18 mouse cellular contexts compared by ENCODE assay signal in genomic region chr4:45525541-45525940, GRCm38 (mm10). TPM values are rescaled to one million over a fixed set of nuclear protein-coding genes. Genes with fewer than 3 reads are reported as not detected.
DNase-seq lines count a peak whose midpoint lies in the region; ATAC-seq and TF ChIP-seq lines count a peak whose summit lies in the region.
"Had no signal": no experiment of that assay in that cellular context is flagged by ENCODE, and none has a peak within 500 bp of the region (broad histone marks: within the 10 kb centered on the region; RNA-seq: fewer than 3 reads in every experiment).

No protein-coding gene starts in this region.

- ATAC-seq in kidney, embryonic 16.5 days (ENCODE audit: low FRiP score, low TSS enrichment), result no peak
- ATAC-seq in liver, embryonic 13.5 days (ENCODE audit: low read depth), result no peak
- ATAC-seq: CD4-positive, CD25-positive, alpha-beta regulatory T cell, adult 4 months; midbrain, embryonic 13.5 days had no signal

- no peak for TF ChIP-seq CTCF in heart, adult 2 months (IDR thresholded peaks at IDR 0.05)

- H3K4me3 ChIP-seq in heart, adult 2 months, result no peak overlapping the region
- no peak overlapping the region for H3K4me3 ChIP-seq in kidney, embryonic 16.5 days (ENCODE audit: low read length)
- H3K4me3 ChIP-seq in liver, embryonic 13.5 days (replicated peaks), result no peak overlapping the region
- H3K4me3 ChIP-seq: heart, embryonic 13.5 days; midbrain, embryonic 13.5 days had no signal

- peaks cover 29% of the 10 kb centered on the region for H3K4me1 ChIP-seq in heart, adult 2 months (ENCODE audit: control insufficient read depth, insufficient read depth, low read length)
- H3K4me1 ChIP-seq in kidney, embryonic 16.5 days (ENCODE audit: insufficient read depth, low read length), result peaks cover 52% of the 10 kb centered on the region
- peaks cover 93% of the 10 kb centered on the region for H3K4me1 ChIP-seq in liver, embryonic 13.5 days (replicated peaks)

- no peak overlapping the region for H3K9ac ChIP-seq in heart, adult 2 months (ENCODE audit: low read depth, low read length)
- H3K9ac ChIP-seq in kidney, embryonic 16.5 days (replicated peaks; ENCODE audit: low read length), result no peak overlapping the region
- 0 out of 2 replicates have a peak overlapping the region, but pooled peaks have one; percentile 7 for H3K9ac ChIP-seq in liver, embryonic 13.5 days
- H3K9ac ChIP-seq: lung, embryonic 14.5 days; midbrain, embryonic 13.5 days had no signal

- peak; percentile 66 for DNase-seq in heart, adult 11 months
- DNase-seq in heart, adult 2 months, result no peak
- DNase-seq in kidney, adult 18-20 months, result peak; percentile 9
- DNase-seq in liver, embryonic 13.5 days, result no peak
- DNase-seq in liver, result no peak
- DNase-seq in kidney, postnatal 25 days, result peak; percentile 62 to 64
- no peak for DNase-seq in yolk sac, embryonic 10.5 days (ENCODE audit: low spot score)
- DNase-seq: adrenal gland, postnatal 36 days; cerebellum, adult 9-10 months; gastrocnemius, postnatal 10 days; layer of hippocampus, postnatal 36 days; lung, embryonic 14.5 days had no signal

- TF ChIP-seq EP300 in heart, adult 2 months (IDR thresholded peaks at IDR 0.05; ENCODE audit: insufficient read depth, low read depth, low read length), result no peak

- 82% methylated on average over 3 of the region's 3 CpGs for whole genome bisulfite sequencing in heart, adult 2 months
- 87% methylated on average over 3 of the region's 3 CpGs for WGBS in kidney, embryonic 16.5 days
- WGBS in liver, embryonic 13.5 days (ENCODE audit: insufficient replicate concordance), result 85% methylated on average over 3 of the region's 3 CpGs

- peaks cover 2% of the 10 kb centered on the region for H3K36me3 ChIP-seq in heart, adult 2 months (ENCODE audit: control insufficient read depth, insufficient read depth, low read length)
- peaks cover 7% of the 10 kb centered on the region for H3K36me3 ChIP-seq in kidney, embryonic 16.5 days (ENCODE audit: insufficient read depth, low read length)
- peaks cover 35% of the 10 kb centered on the region for H3K36me3 ChIP-seq in liver, embryonic 13.5 days
- H3K36me3 ChIP-seq: midbrain, embryonic 13.5 days had no signal

- TF ChIP-seq POLR2A in heart, adult 2 months (IDR thresholded peaks at IDR 0.05; ENCODE audit: insufficient read depth, low read depth, low read length), result no peak

- H3K27me3 ChIP-seq in heart, adult 2 months (ENCODE audit: control insufficient read depth, insufficient read depth, low read length), result no peaks in the 10 kb centered on the region
- H3K27me3 ChIP-seq in kidney, embryonic 16.5 days (ENCODE audit: insufficient read depth, low read length), result no peaks in the 10 kb centered on the region
- H3K27me3 ChIP-seq in liver, embryonic 13.5 days, result peaks cover 5% of the 10 kb centered on the region
- H3K27me3 ChIP-seq: heart, embryonic 13.5 days had no signal

- intact Hi-C loops in heart, adult 2 months (cut with DNase I), result loop anchor here (5.0 kb wide), 1 partner anchor 33 kb away; no protein-coding TSS in a partner anchor

- no peak overlapping the region for H3K4me2 ChIP-seq in kidney, embryonic 16.5 days (replicated peaks; ENCODE audit: low read depth, low read length)
- no peak overlapping the region for H3K4me2 ChIP-seq in liver, embryonic 13.5 days
- H3K4me2 ChIP-seq: heart, embryonic 13.5 days; liver, embryonic 11.5 days; lung, embryonic 14.5 days had no signal

- no peak overlapping the region for H3K27ac ChIP-seq in heart, adult 2 months
- H3K27ac ChIP-seq in kidney, embryonic 16.5 days (ENCODE audit: low read length), result no peak overlapping the region
- H3K27ac ChIP-seq in liver, embryonic 13.5 days, result no peak overlapping the region
- H3K27ac ChIP-seq: heart, embryonic 13.5 days; kidney, postnatal 0 days; midbrain, embryonic 13.5 days had no signal

- 0 out of 2 replicates have a peak, but pooled peaks cover 1% of the 10 kb centered on the region for H3K79me2 ChIP-seq in heart, adult 2 months (replicated peaks; ENCODE audit: control insufficient read depth, insufficient read depth, low read length)

- no peaks in the 10 kb centered on the region for H3K9me3 ChIP-seq in kidney, embryonic 16.5 days (ENCODE audit: low read length)
- no peaks in the 10 kb centered on the region for H3K9me3 ChIP-seq in liver, embryonic 13.5 days (replicated peaks)
- H3K9me3 ChIP-seq: heart, embryonic 13.5 days; midbrain, embryonic 13.5 days had no signal

RNA-seq across cellular contexts. Expression of gene Shb, which starts 6.7 kb away (rescaled TPM):
- total RNA-seq in heart, adult 2 months (2021), result 10 to 100 TPM; 27.2 to 43.0 TPM
- polyA plus RNA-seq in heart, adult 2 months (2012; rRNA removed), result 19.2 and 19.4 TPM in 2 replicates
- polyA plus RNA-seq in kidney, embryonic 16.5 days (2015; fragmentation: Nextera tagmentation; extraction: Ambion mirVana), result 2.7 and 3.1 TPM in 2 replicates
- 2.3 and 3.0 TPM in 2 replicates for polyA plus RNA-seq in liver, embryonic 13.5 days (2015; fragmentation: Nextera tagmentation; extraction: Ambion mirVana)

Comparison
In these comparisons a context has a peak if more than half of its experiments do, and no peak if none do; other contexts are left out.
1. DNase-seq: peak in heart, adult 11 months (single experiment), kidney, adult 18-20 months (single experiment) and kidney, postnatal 25 days (2 of 2); none in heart, adult 2 months (0 of 2), liver, embryonic 13.5 days (single experiment), liver (single experiment) and yolk sac, embryonic 10.5 days (single experiment).